Mouse (Mus musculus) megakaryocyte, adult 5-6 weeks (primary cell): ENCODE data around the gene Tmigd3. TPM values are rescaled to one million over a fixed set of nuclear protein-coding genes. Genes with fewer than 3 reads are reported as not detected.

Experiments
- ATAC-seq: 2 replicates; pipeline ENCODE4 v1.8.0; 2016; ENCODE audit warnings: mild to moderate bottlenecking, inconsistent platforms; ENCODE audit not compliant: poor library complexity, severe bottlenecking
- total RNA-seq, 2 experiments: library from RNA; stranded (forward) in 1 of 2; stranded (reverse) in 1 of 2; fragments of 153-499, 151-499 nt in 1 of 2; fragments of 221-1000, 200-1000 nt in 1 of 2; gene quantifications; 2 replicates each; pipeline versions ENCODE4 v1.2.3 to v1.2.4; 2015 to 2017

Gene Tmigd3
- total RNA-seq, 2 experiments from 2014 or later, result 0.40 to 5.8 TPM

DNA sequence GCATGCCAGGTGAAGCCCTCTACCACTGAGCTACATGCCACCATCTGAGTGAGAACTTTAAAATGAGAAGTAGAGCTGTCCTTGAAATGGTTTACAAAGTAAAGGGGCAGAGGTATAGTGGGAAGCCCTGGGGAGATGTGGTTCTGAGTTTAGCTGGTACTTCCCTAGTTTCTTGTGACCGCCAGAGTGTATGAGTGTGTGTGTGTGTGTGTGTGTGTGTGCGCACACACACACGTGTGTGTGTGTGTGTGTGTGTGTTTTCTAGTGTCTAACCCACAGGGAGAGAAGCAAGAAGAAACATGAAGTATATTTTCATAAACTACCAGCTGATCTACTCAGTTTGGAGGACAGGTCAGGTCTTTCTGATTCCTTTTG is 57.5 kb downstream of the Tmigd3 start:
- no peak for ATAC-seq

DNA sequence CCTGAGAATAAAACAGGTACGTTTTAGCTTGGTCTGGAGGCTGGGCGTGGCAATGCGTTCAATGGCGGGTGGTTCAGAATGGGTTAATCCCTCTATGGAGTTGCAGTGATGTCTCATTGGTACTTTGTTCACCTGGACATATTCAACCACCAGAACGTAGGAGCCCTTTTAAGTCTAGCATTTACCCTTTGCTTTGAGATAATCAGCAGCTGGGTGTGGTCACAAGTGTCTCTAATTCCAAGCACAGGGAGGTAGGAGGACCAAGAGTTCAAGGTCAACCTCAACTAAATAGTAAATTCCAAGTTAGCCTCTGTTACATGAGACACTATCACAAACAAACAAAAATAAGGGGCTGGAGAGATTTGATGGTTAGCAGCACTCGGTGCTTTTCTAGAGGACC is 58.1 kb downstream of the Tmigd3 start:
- no peak for ATAC-seq

DNA sequence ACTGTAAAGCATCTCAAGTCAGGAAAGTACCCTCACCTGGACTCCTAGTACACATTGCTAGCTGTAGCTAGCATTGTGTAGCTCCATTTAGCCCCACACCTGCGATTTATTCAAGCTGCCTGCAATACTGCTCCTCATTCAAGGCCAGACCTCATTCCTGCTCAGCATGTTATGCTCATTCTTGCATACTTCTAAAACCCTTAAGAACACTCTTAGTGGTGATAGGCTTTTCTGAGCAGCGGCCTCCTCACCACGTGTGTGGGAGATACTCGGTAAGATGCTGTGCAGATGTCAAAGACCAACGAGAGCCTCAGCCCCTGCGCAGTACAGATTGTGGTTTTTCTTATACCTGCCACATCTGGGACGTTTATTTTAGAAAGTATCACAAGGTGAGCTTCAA is 59.1 kb downstream of the Tmigd3 start:
- no peak for ATAC-seq

DNA sequence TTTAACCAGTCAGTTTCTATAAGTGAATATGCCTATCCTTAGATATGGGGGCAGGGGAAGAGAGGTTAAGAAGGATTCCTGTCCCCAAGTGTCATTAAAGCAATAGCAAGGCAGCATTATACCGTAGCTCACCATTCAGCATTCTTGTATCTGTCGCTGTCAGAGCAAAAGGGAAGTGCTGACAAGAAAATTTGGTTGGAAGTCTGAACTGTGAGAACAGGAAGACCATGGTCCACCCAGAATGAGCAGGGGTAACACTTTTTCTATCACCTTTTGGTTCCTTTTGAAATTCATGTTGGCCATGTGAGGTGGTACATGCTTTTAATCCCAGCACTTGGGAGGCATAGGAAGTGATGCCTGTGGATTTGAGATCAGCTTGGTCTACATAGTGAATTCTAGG is 60.4 kb downstream of the Tmigd3 start:
- peak; percentile 45 for ATAC-seq

DNA sequence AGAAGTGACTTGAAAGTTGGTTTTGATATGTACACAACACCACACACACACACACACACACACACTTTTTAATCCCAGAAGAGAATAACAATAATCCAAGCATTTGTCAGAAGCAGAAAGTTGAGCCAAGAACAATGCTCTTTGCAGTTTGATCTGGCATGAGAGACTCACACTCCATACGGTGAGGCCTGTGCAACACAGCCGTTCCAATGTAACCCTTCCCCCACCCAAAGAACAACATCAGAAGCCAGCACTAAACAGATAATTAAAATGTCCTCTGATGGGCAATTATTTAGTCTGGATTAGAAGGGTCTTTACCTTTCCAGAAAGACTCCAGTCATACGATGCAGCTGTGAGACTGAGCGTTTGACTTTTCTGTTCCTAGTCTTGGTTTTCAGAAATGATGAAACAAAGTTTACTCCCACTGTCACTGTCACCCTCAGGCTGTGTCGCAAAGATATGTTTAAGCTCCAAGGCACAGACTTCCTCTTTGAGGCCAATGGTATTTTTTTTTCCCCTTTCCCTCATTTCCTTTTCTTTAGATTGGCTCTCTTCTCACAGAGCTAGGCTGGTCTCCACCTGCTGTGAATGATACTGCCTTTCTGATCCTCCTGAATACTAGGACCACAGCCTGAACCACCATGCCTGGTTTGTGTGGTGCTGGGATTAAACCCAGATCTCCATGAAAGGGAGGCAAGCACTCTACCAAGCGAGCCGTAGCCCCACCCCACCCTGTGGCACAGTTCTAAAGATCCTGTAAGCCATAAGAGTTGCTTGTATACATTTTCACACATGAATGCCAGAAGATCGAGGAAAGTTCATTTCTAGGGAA is 61.8 kb downstream of the Tmigd3 start, which contains the start of gene I830077J02Rik:
Gene I830077J02Rik (minus strand): TSS at position 425 of the 832 bp plus-strand sequence.
- ATAC-seq, result peak; percentile 86

DNA sequence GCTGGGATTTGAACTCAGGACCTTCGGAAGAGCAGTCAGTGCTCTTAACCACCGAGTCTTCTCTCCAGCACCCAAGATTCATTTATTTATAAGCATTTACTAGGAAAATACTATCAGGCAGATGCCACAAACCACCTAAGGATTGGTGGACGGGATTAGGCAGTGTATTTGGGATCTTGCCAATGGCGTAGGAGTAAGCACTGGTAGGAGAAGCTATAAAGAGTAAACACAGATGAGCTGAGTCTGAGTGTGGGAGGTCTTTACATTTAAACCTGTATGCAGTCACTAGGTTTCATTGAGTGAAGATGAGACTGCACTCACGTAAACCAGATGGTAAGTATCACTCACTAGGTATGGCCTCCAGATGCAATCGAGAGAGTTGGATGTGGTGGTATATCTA is 63.2 kb downstream of the Tmigd3 start:
- no peak for ATAC-seq

DNA sequence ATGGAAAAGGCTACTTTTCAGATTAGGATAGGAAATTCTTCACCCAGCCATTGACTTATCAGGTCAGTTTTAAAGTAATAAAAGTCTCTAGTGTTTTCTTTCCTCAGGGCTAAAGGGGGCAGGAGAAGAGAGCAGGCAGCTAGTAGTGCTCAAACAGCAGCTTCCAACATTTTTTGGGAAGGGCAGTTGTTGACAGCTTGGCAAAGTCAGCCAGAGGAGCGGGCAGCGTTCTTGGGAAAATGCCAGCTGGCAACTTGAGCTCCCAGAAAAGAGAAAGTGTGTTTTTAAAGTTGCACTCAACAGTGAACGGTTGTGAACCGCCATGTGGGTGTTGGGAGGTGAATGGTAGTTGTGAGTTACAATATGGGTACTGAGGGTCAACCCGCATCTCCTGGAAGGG is 64.3 kb downstream of the Tmigd3 start:
- no peak for ATAC-seq

DNA sequence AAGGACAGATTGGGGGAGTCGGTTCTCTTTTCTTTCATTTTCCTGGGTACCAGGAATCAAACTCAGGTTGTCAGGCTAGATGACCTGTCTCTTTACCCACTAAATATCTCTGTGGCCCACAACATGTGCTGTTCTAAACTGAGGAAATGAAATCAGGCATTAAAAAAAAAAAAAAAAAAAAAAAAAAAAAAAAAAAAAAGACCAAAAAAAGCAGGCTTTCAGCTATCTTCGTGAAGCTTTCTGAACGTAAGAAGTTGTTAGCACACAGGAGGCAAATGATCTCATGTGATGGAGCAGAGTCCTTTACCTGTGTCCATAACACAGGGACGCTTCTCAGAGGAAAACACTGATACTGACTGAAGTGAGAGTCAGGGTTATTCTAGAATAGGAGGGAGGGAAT is 65.4 kb downstream of the Tmigd3 start:
- ATAC-seq, result no peak

DNA sequence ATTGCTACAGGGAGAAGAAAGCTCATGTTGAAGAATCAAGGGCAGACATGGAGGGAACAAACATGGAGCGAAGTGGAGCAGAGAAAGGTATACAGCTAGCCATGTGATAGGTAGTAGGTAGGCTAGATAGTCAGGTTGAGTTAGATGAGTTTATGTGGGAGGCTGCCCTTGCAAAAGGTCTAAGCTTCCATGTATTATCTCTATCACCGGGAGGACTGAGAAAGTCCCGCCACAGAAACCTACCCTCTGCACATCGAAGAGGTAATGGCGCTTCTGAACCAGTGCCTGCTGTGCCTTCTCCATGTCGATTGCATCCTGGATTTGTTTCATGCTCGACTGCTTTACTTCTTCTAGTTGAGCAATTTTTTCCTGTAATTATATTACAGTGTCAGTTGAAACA is 80.6 kb downstream of the Tmigd3 start:
- no peak for ATAC-seq

DNA sequence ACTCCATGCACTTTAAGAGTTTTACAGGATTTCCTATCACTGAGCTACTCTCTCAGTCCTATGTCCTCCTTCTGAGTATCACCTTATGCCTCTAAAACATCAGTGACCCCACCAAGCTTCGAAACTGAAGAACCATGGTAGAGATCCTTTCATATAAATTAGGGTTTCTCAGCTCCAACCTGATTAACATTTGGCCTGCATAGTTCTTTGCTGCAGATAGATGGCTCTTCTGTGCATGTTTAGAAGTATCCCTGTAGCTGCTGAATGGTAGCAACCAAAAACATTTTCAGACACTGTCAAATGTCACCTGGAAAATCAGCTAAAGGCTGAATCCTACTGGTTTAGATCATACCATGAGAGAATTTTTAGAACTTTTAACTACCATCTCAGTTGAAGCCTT is 86.5 kb downstream of the Tmigd3 start:
- no peak for ATAC-seq

DNA sequence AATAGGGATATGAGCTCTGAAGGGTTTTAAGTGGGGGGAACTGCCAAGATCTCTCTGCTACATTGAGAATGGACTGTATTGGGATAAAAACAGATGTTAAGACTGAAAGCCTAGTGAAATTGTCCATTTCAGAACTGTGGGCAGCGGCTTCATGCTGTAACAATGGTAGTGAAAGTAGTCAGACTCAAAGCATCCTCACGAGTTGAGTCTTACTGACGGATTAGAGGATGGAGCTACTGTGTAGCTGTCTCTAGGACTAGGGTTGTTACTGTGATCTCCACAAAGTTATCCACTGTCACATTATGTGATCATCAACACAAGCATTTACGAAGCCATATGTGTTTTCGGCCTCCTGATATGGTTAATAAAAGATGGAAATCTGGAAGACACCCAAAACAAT is 87.5 kb downstream of the Tmigd3 start:
- ATAC-seq, result no peak

DNA sequence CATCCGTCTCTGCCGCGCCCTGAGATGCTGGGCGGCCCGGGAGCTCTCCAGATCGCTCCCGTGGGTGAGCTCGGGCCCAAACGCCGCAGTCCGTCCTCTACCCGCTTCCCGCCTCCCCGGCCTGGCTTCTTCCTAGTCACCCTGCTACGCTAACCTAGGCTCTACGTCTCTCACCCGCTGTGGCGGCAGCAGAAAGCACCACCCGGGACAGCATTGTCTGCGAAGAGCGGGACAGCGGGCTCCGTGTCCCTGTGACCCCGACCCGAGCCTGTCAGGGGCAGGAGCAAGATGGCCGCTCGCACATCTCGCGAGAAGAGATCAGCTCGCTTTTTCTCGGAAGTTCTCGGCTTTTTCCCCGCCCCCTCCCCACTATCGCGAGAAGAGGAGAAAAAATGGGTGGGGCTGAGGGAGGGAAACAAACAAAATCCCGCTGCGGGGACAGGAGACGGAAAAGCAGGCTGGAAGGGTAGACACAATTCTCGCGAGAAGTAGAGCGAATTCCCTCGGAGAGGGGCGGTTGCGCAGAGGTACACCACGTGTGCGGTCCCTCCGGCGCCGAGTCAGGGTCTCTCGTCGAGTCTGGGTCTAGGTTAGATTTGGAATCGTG is 88.4 kb downstream of the Tmigd3 start, which contains the start of gene Wdr77:
Gene Wdr77 (plus strand): TSS at position 396 of the 607 bp plus-strand sequence.
- peak; percentile 90 for ATAC-seq

DNA sequence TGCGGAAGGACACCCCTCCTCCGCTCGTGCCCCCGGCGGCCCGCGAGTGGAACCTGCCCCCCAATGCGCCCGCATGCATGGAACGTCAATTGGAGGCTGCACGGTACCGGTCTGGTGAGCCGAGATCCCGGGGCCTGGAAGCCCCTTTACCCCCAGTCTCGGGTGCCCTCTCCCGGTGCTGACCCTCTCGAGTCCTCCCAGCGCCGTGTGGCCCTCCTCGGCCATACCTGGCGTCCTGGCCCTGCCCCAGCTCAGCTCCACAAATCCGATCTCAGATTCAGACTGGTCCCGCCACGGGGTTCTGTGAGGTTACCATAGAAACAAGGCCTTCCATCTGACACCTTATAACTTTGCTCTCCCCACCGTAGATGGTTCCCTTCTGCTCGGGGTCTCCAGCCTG is 88.9 kb downstream of the Tmigd3 start:
- ATAC-seq, result no peak

DNA sequence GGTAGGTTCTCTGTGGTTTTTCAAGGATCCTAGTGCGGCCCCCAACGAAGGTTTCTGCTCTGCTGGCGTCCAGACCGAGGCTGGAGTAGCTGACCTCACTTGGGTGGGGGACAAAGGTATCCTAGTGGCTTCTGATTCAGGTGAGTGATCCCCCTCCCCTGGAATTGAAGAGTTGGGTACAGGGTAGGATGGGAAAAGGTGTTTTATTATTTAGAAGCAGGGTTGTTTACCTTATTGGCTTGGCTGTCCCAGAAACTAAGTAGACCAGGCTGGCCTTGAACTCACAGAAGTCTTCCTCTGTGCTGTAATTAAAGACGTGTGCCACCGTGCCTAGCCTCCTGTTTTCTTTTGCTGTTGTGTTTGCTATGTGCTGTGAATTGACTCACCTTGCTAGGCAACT is 89.3 kb downstream of the Tmigd3 start, which contains the start of gene Atp5f1:
Gene Atp5f1 (minus strand): TSS at position 101 of the 400 bp plus-strand sequence.
- no peak for ATAC-seq

DNA sequence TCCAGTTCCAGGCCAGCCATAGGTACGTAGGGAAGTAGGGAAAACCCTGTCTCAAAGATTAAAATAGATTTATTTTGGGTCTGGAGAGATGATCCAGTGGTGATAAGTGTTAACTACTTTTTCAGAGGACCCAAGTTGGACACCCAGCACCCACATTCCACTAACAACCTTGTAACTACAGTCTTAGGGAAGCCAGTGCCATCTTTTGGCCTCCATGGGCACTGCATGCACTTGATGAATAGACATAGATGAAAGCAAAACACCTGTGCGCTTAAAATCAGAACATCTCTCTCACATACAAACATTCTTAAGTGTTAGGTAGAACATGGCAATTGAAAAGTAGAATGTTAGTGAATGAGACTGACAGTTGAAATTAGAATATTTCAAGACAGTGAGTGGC is 90.0 kb downstream of the Tmigd3 start:
- ATAC-seq, result no peak

DNA sequence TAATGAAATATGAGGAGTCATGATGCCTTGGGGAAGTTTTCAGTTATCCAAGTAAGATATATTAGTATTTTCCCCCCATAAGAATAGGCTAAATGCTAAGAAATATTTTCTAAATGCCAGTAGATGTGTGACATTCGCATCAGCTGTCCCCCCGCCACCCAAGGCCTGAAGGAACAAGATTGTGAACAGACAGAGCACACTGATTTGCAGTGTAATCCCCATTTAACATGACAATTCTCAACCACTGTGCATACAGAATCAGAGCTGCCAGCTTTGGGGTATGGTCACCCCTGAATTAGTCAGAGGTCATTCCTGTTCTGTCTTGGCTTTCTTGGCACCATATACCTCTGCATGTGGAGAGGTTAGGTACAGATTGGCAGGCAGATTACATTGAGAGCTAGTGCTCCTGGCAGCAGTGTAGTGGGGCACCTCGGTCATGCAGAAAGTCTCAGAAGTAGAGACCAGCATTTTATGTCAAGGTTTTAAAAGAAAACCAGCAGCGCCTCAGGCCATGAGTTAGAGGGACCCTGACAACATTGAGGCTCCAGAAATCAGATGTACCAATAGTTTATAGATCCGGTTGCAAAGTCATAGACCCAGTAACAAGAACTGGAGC is 101.2 kb downstream of the Tmigd3 start:
- ATAC-seq, result no peak

DNA sequence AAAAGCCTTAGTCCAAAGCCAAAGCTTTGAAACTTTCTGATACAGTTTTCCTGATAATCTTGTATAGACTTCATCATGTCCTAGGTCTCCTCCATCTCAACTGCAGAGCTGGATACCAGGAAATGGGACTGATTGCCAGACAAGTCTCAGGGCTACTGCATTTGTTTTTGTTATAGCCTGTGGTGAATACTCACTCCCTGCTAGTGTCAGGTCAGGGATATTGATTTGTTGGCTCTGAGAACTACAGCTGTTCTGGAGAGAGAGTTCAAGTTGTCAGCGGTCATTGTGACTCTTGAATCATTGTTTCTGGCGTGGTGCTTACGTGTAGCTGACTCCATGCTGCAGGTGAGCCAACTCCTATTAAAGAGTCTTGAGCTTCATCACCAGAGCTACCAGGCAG is 102.7 kb downstream of the Tmigd3 start, which contains the start of gene Ovgp1:
Gene Ovgp1 (plus strand): TSS at position 301 of the 400 bp plus-strand sequence.
- no peak for ATAC-seq

Other genes starting within 250 kb of the Tmigd3 start
- gene Ddx20, start 183.3 kb upstream of the Tmigd3 start, total RNA-seq (2015), result 14.3 and 18.3 TPM in 2 replicates
- 34.4 and 34.9 TPM in 2 replicates for gene Ddx20, start 183.3 kb upstream of the Tmigd3 start, total RNA-seq (2017)
- gene Inka2, start 166.3 kb upstream of the Tmigd3 start, total RNA-seq (2015), result 0.42 TPM in 1 of 2 replicates, not detected in the other
- gene Inka2, start 166.3 kb upstream of the Tmigd3 start, total RNA-seq (2017), result not detected in 2 replicates
- 278 and 301 TPM in 2 replicates for gene Rap1a, start 69.6 kb upstream of the Tmigd3 start, total RNA-seq (2015)
- 210 and 223 TPM in 2 replicates for gene Rap1a, start 69.6 kb upstream of the Tmigd3 start, total RNA-seq (2017)
- 12.7 and 15.0 TPM in 2 replicates for gene Adora3, start within 50 bp of the Tmigd3 start, total RNA-seq (2015)
- 6.4 and 6.5 TPM in 2 replicates for gene Adora3, start within 50 bp of the Tmigd3 start, total RNA-seq (2017)
- gene I830077J02Rik, start 61.8 kb downstream of the Tmigd3 start, total RNA-seq (2015), result 126 and 132 TPM in 2 replicates
- gene I830077J02Rik, start 61.8 kb downstream of the Tmigd3 start, total RNA-seq (2017), result 71.5 and 74.6 TPM in 2 replicates
- 22.3 and 23.0 TPM in 2 replicates for gene Wdr77, start 88.5 kb downstream of the Tmigd3 start, total RNA-seq (2015)
- gene Wdr77, start 88.5 kb downstream of the Tmigd3 start, total RNA-seq (2017), result 11.8 and 14.0 TPM in 2 replicates
- 442 and 475 TPM in 2 replicates for gene Atp5f1, start 89.2 kb downstream of the Tmigd3 start, total RNA-seq (2015)
- gene Atp5f1, start 89.2 kb downstream of the Tmigd3 start, total RNA-seq (2017), result 501 and 520 TPM in 2 replicates
- gene Ovgp1, start 102.8 kb downstream of the Tmigd3 start, total RNA-seq (2015), result 6.0 and 18.8 TPM in 2 replicates
- 3.0 and 5.4 TPM in 2 replicates for gene Ovgp1, start 102.8 kb downstream of the Tmigd3 start, total RNA-seq (2017)
- gene Pifo, start 143.7 kb downstream of the Tmigd3 start, total RNA-seq (2015), result not detected in 2 replicates
- gene Pifo, start 143.7 kb downstream of the Tmigd3 start, total RNA-seq (2017), result not detected in 2 replicates
- 10.8 and 13.7 TPM in 2 replicates for gene Chil5, start 161.9 kb downstream of the Tmigd3 start, total RNA-seq (2015)
- 7.0 and 7.6 TPM in 2 replicates for gene Chil5, start 161.9 kb downstream of the Tmigd3 start, total RNA-seq (2017)
- gene Chia1, start 242.3 kb downstream of the Tmigd3 start, total RNA-seq (2015), result not detected in 2 replicates
- not detected in 2 replicates for gene Chia1, start 242.3 kb downstream of the Tmigd3 start, total RNA-seq (2017)